In the genomic region with DNA sequence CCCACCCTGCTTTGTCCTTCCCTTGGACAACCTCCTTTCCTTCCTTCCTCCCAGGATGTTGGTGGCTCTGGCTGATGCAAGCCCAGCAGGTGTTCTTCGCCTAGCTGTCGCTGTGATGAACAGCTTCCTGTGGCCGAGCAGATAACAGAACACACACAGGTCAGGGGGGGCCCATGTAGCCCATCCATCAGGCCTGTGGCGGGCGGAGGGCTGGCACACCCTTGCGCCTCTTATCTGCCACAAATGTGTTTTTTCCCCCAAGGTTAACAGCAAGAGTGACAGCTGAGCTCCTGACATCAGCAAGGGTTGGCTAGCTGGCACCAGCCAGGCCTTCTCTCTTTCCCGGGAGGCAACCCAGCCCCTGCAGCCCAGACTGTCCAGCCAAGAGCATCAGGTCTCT, we compare ENCODE assay signal across 16 mouse cellular contexts. TPM values are rescaled to one million over a fixed set of nuclear protein-coding genes. Genes with fewer than 3 reads are reported as not detected.
DNase-seq lines count a peak whose midpoint lies in the region; ATAC-seq and TF ChIP-seq lines count a peak whose summit lies in the region.
"Had no signal": no experiment of that assay in that cellular context is flagged by ENCODE, and none has a peak within 500 bp of the region (broad histone marks: within the 10 kb centered on the region; RNA-seq: fewer than 3 reads in every experiment).

No protein-coding gene starts in this region.

- no peak overlapping the region for H3K4me2 ChIP-seq in lung, postnatal 0 days (replicated peaks; ENCODE audit: low read depth, low read length)
- H3K4me2 ChIP-seq in forebrain, postnatal 0 days (ENCODE audit: low read depth): no peak overlapping the region

- H3K4me3 ChIP-seq in lung, postnatal 0 days (ENCODE audit: low read depth, low read length): no peak overlapping the region
- H3K4me3 ChIP-seq in forebrain, postnatal 0 days (ENCODE audit: low read depth, low read length): no peak overlapping the region

- H3K9ac ChIP-seq in lung, postnatal 0 days (replicated peaks; ENCODE audit: low read depth): no peak overlapping the region
- H3K9ac ChIP-seq in forebrain, postnatal 0 days: no peak overlapping the region

- TF ChIP-seq CTCF in lung, postnatal 0 days (IDR thresholded peaks at IDR 0.05): no peak
- TF ChIP-seq CTCF in forebrain, postnatal 0 days (IDR thresholded peaks at IDR 0.05; ENCODE audit: low read depth): no peak

- H3K27ac ChIP-seq in lung, postnatal 0 days (ENCODE audit: low read length): no peak overlapping the region
- no peak overlapping the region for H3K27ac ChIP-seq in forebrain, postnatal 0 days (ENCODE audit: low read depth, low read length)

- no peak for DNase-seq in lung, postnatal 0 days (ENCODE audit: low spot score)
- no peak for DNase-seq in lung, adult 18-20 months
- DNase-seq in kidney, postnatal 25 days: peak; percentile 41 to 82
- no peak for DNase-seq in layer of hippocampus, postnatal 14 days (ENCODE audit: low spot score in 2 of 2)
- no peak for DNase-seq in right cerebral cortex, postnatal 36 days (ENCODE audit: low spot score in 2 of 2)
- no peak for DNase-seq in forebrain, postnatal 0 days
- DNase-seq: cerebellum, adult 18-20 months; heart, postnatal 10 days; lung, adult 2 months; right cerebral cortex, postnatal 14 days had no signal

- no peaks in the 10 kb centered on the region for H3K9me3 ChIP-seq in lung, postnatal 0 days (ENCODE audit: low read length)
- no peaks in the 10 kb centered on the region for H3K9me3 ChIP-seq in forebrain, postnatal 0 days (ENCODE audit: low read length)

- 11% methylated on average over 7 of the region's 7 CpGs for WGBS in lung, postnatal 0 days
- WGBS in forebrain, postnatal 0 days: 76% methylated on average over 7 of the region's 7 CpGs

- peak; percentile 16; the same call in 1 of the 2 replicates for ATAC-seq in lung, postnatal 0 days
- ATAC-seq in erythroid progenitor cell, adult 5-6 weeks (replicated peaks; ENCODE audit: low FRiP score, poor library complexity, severe bottlenecking): peak; percentile 44
- peak; percentile 92 for ATAC-seq in megakaryocyte-erythroid progenitor cell, adult 5-6 weeks (replicated peaks; ENCODE audit: low FRiP score, low TSS enrichment, poor library complexity, severe bottlenecking)
- no peak for ATAC-seq in forebrain, postnatal 0 days
- ATAC-seq: CD4-positive, CD25-positive, alpha-beta regulatory T cell, adult 4 months; forebrain, embryonic 14.5 days; intestine, embryonic 16.5 days; Patski had no signal

- no peak for TF ChIP-seq EP300 in lung, postnatal 0 days (IDR thresholded peaks at IDR 0.05)

- H3K36me3 ChIP-seq in lung, postnatal 0 days (ENCODE audit: insufficient read depth, low read length): no peaks in the 10 kb centered on the region
- no peaks in the 10 kb centered on the region for H3K36me3 ChIP-seq in forebrain, postnatal 0 days (ENCODE audit: insufficient read depth)

- no peaks in the 10 kb centered on the region for H3K4me1 ChIP-seq in lung, postnatal 0 days (ENCODE audit: insufficient read depth, low read depth, low read length)
- no peaks in the 10 kb centered on the region for H3K4me1 ChIP-seq in forebrain, postnatal 0 days (ENCODE audit: insufficient read depth)

- no peaks in the 10 kb centered on the region for H3K27me3 ChIP-seq in lung, postnatal 0 days (replicated peaks; ENCODE audit: insufficient read depth, low read length)
- no peaks in the 10 kb centered on the region for H3K27me3 ChIP-seq in forebrain, postnatal 0 days (ENCODE audit: insufficient read depth, low read length)

RNA-seq across cellular contexts. Expression of a gene that starts 59.9 kb away (rescaled TPM):
- polyA plus RNA-seq in lung, postnatal 0 days (2015; fragmentation: Nextera tagmentation; extraction: Ambion mirVana): 28.5 and 30.8 TPM in 2 replicates
- 4.2 and 7.9 TPM in 2 replicates for total RNA-seq in erythroid progenitor cell, adult 5-6 weeks (2015; ENCODE audit: low replicate concordance)
- 9.5 and 13.7 TPM in 2 replicates for total RNA-seq in erythroid progenitor cell, adult 5-6 weeks (2017; ENCODE audit: low replicate concordance)
- total RNA-seq in megakaryocyte-erythroid progenitor cell, adult 5-6 weeks (2014; fragmentation: Nextera tagmentation): 23.5 and 28.1 TPM in 2 replicates
- 36.6 and 39.6 TPM in 2 replicates for total RNA-seq in megakaryocyte-erythroid progenitor cell, adult 5-6 weeks (2017)
- 10 to 100 TPM; 24.4 to 26.9 TPM for total RNA-seq in layer of hippocampus, postnatal 14 days (2021)
- total RNA-seq in forebrain, postnatal 0 days (2014; rRNA removed): 43.8 and 49.9 TPM in 2 replicates
- 48.2 and 49.5 TPM in 2 replicates for polyA plus RNA-seq in forebrain, postnatal 0 days (2015; fragmentation: Nextera tagmentation; extraction: Ambion mirVana)

Comparison
In these comparisons a context has a peak if more than half of its experiments do, and no peak if none do; other contexts are left out.
1. DNase-seq: peak in kidney, postnatal 25 days (2 of 2); none in lung, postnatal 0 days (single experiment), lung, adult 18-20 months (0 of 2), layer of hippocampus, postnatal 14 days (0 of 2), right cerebral cortex, postnatal 36 days (0 of 2) and forebrain, postnatal 0 days (single experiment).